Mouse (Mus musculus): Measurements from ENCODE around the gene Mybphl. TPM values are rescaled to one million over a fixed set of nuclear protein-coding genes. Genes with fewer than 3 reads are reported as not detected.

Gene Mybphl
- polyA plus RNA-seq, 1 experiment from 2014 or later: 0.11 TPM

DNA sequence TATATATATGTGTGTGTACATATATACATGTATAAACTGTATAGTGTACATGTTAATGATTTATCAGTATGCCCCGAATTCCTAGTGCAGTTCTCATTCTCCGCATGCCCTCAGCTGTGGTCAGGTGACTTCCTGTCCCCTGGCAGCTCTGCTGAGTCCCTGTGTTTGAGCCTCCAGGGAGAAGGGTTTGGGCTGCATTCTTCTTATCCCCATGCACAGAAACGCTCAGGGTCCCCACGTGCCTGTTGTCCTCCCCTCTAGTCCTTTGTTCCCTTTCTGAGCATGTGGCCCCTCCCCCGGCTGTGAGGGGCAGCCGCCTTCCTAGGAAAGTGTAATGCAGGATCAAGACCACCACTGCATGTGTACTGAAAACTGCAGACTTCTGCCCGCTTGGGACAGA lies 3.8 kb upstream of the Mybphl start:
- no peaks in the 10 kb centered on the region for H3K27me3 ChIP-seq (replicated peaks; ENCODE audit: control insufficient read depth, insufficient read depth, low read length)
- no peak overlapping the region for H3K4me3 ChIP-seq (ENCODE audit: low read length)
- 10% methylated on average over 7 of the region's 7 CpGs for WGBS
- H3K9me3 ChIP-seq (ENCODE audit: control insufficient read depth, low read length): no peaks in the 10 kb centered on the region
- H3K36me3 ChIP-seq (ENCODE audit: control insufficient read depth, insufficient read depth, low read length): peaks cover 15% of the 10 kb centered on the region
- ATAC-seq: peak; percentile 43; the same call in 1 of the 2 replicates
- H3K9ac ChIP-seq (ENCODE audit: low read depth, low read length): no peak overlapping the region
- no peak overlapping the region for H3K27ac ChIP-seq (ENCODE audit: low read depth, low read length)
- no peaks in the 10 kb centered on the region; the same call in 1 of the 2 replicates for H3K4me1 ChIP-seq (ENCODE audit: control insufficient read depth, insufficient read depth, low read depth, low read length)
- H3K4me2 ChIP-seq (ENCODE audit: low read length): no peak overlapping the region

DNA sequence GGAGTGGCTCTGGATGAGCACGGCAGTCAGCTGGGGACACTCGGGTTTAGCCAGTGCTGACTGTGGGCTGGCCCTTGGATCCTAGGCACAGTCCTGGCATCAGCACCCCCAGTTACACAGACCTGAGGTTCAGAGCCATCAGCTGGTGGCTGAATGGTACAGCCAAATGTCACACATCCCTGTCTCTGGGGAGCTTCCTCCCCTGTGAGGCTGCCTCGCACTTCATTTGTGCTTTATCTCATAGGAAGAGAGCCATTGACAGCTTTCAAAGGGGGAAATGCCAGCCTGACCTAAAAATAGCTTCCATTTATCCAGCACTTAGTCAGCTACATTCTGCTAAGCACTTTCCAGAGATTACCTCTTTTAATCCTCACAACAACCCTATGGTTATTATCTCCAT lies 1.1 kb upstream of the Mybphl start:
- ATAC-seq: no peak
- H3K9me3 ChIP-seq (ENCODE audit: control insufficient read depth, low read length): no peaks in the 10 kb centered on the region
- H3K36me3 ChIP-seq (ENCODE audit: control insufficient read depth, insufficient read depth, low read length): no peaks in the 10 kb centered on the region; the same call in 1 of the 2 replicates
- no peaks in the 10 kb centered on the region; the same call in 1 of the 2 replicates for H3K4me1 ChIP-seq (ENCODE audit: control insufficient read depth, insufficient read depth, low read depth, low read length)
- H3K27me3 ChIP-seq (replicated peaks; ENCODE audit: control insufficient read depth, insufficient read depth, low read length): no peaks in the 10 kb centered on the region
- H3K9ac ChIP-seq (ENCODE audit: low read depth, low read length): no peak overlapping the region
- WGBS: 54% methylated on average over 3 of the region's 3 CpGs
- H3K4me2 ChIP-seq (ENCODE audit: low read length): no peak overlapping the region
- H3K4me3 ChIP-seq (ENCODE audit: low read length): no peak overlapping the region
- no peak overlapping the region for H3K27ac ChIP-seq (ENCODE audit: low read depth, low read length)

DNA sequence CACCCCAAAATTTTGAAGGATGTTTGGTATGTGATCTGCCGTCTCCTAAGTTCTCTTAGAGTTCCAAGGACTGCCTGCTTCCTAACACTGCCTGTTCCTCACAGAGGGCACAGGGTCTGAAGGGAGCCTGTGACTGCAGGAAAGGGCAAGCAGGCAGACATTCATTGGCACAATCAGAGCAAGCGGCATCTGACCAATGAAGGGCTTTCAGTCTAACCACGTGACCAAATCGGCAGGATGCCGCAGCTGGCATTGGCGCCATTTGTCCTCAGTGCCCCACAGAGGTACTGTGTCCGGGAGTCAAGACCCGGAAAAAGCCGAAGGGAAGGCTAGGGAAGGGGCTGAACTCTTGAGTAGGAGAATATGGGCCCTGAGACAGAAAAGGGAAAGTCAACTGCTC lies 2.5 kb downstream of the Mybphl start:
- peak overlapping the region; percentile 42 for H3K4me2 ChIP-seq (ENCODE audit: low read length)
- H3K9me3 ChIP-seq (ENCODE audit: control insufficient read depth, low read length): no peaks in the 10 kb centered on the region
- H3K27me3 ChIP-seq (replicated peaks; ENCODE audit: control insufficient read depth, insufficient read depth, low read length): no peaks in the 10 kb centered on the region
- H3K4me3 ChIP-seq (ENCODE audit: low read length): peak overlapping the region; percentile 20; the same call in 1 of the 2 replicates
- H3K9ac ChIP-seq (ENCODE audit: low read depth, low read length): no peak overlapping the region
- ATAC-seq: peak; percentile 43
- H3K36me3 ChIP-seq (ENCODE audit: control insufficient read depth, insufficient read depth, low read length): no peaks in the 10 kb centered on the region
- H3K4me1 ChIP-seq (ENCODE audit: control insufficient read depth, insufficient read depth, low read depth, low read length): no peaks in the 10 kb centered on the region; the same call in 1 of the 2 replicates
- H3K27ac ChIP-seq (ENCODE audit: low read depth, low read length): no peak overlapping the region
- WGBS: 52% methylated on average over 9 of the region's 9 CpGs

DNA sequence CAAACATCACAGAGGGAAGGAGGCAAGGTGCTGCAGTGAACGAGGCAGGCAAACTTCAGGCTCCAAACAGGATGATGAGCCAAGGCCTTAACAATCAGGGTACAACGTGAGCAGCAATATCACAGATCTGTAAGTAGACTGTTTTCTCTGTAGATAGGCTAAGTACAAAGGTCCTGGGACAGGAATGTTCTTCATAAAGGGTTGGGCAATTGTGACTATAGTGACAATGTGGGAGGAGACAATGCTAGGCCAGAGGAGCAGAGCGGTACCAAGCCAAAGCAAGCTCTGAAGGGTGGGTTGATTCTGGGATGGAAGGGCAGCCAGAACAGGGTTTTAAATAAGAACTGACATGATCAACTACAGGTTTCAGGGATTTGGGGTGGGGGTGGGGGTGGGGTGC lies 3.1 kb downstream of the Mybphl start:
- H3K4me2 ChIP-seq (ENCODE audit: low read length): peak overlapping the region; percentile 42
- 85% methylated on average over 3 of the region's 3 CpGs for WGBS

DNA sequence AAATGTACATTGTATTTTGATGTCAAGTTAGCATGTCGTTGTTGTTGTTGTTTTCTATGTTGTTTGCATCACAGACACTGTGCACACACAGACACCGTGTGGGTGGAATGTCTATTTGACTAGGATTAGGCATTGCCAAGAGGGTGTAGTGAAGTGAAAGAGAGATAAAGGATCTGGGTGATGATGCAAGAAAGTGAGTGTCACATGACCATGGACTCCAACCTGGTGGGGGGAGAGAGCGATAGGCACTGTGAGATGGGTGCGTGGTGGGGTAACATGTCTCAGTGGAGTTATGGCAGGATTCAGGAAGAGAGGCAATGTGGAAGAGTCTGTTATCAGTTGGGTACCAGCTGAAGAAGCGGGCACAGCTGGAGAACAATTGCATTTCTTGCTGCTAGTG lies 4.0 kb downstream of the Mybphl start:
- H3K9me3 ChIP-seq (ENCODE audit: control insufficient read depth, low read length): no peaks in the 10 kb centered on the region
- H3K4me2 ChIP-seq (ENCODE audit: low read length): no peak overlapping the region
- no peaks in the 10 kb centered on the region; the same call in 1 of the 2 replicates for H3K4me1 ChIP-seq (ENCODE audit: control insufficient read depth, insufficient read depth, low read depth, low read length)
- H3K36me3 ChIP-seq (ENCODE audit: control insufficient read depth, insufficient read depth, low read length): no peaks in the 10 kb centered on the region
- H3K27me3 ChIP-seq (replicated peaks; ENCODE audit: control insufficient read depth, insufficient read depth, low read length): no peaks in the 10 kb centered on the region
- ATAC-seq: no peak
- no peak overlapping the region for H3K27ac ChIP-seq (ENCODE audit: low read depth, low read length)
- WGBS: 87% methylated on average over 5 of the region's 5 CpGs
- H3K4me3 ChIP-seq (ENCODE audit: low read length): no peak overlapping the region
- H3K9ac ChIP-seq (ENCODE audit: low read depth, low read length): no peak overlapping the region

More for the DNA sequence above, 3.1 kb downstream of the Mybphl start:
- Histone ChIP-seq H3K27me3 (replicated peaks; ENCODE audit: control insufficient read depth, insufficient read depth, low read length) (no peaks in the 10 kb centered on the region), H3K4me3 (ENCODE audit: low read length) (no peak overlapping the region), H3K9me3 (ENCODE audit: control insufficient read depth, low read length) (no peaks in the 10 kb centered on the region), H3K36me3 (ENCODE audit: control insufficient read depth, insufficient read depth, low read length) (no peaks in the 10 kb centered on the region), H3K9ac (ENCODE audit: low read depth, low read length) (no peak overlapping the region), H3K27ac (ENCODE audit: low read depth, low read length) (no peak overlapping the region), H3K4me1 (ENCODE audit: control insufficient read depth, insufficient read depth, low read depth, low read length) (no peaks in the 10 kb centered on the region; the same call in 1 of the 2 replicates)
- no peak for ATAC-seq

DNA sequence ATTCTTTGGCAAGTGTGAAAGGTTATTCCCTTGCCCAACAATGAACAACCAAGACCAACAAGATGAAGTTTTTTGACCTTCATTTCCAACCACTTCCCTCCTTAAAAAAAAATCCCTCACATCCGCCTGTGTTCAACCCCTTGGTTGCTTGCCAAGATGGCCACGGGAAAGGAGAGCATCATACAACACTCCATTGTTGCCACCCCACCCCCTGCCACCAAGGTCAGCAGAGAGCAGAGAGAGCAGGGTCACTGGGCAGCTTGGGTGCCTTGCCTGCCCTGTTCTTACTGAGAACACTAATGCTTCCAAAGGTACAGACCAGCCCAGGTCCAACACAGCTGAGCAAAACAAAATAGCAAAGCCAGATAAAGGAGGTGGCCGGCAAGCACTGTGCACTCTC lies 7.6 kb downstream of the Mybphl start:
- Histone ChIP-seq H3K4me2 (ENCODE audit: low read length) (no peak overlapping the region), H3K4me1 (ENCODE audit: control insufficient read depth, insufficient read depth, low read depth, low read length) (no peaks in the 10 kb centered on the region), H3K27me3 (replicated peaks; ENCODE audit: control insufficient read depth, insufficient read depth, low read length) (no peaks in the 10 kb centered on the region), H3K4me3 (ENCODE audit: low read length) (no peak overlapping the region), H3K9ac (ENCODE audit: low read depth, low read length) (no peak overlapping the region), H3K9me3 (ENCODE audit: control insufficient read depth, low read length) (no peaks in the 10 kb centered on the region), H3K36me3 (ENCODE audit: control insufficient read depth, insufficient read depth, low read length) (no peaks in the 10 kb centered on the region), H3K27ac (ENCODE audit: low read depth, low read length) (no peak overlapping the region)
- WGBS: 53% methylated on average over 3 of the region's 3 CpGs
- ATAC-seq: no peak

DNA sequence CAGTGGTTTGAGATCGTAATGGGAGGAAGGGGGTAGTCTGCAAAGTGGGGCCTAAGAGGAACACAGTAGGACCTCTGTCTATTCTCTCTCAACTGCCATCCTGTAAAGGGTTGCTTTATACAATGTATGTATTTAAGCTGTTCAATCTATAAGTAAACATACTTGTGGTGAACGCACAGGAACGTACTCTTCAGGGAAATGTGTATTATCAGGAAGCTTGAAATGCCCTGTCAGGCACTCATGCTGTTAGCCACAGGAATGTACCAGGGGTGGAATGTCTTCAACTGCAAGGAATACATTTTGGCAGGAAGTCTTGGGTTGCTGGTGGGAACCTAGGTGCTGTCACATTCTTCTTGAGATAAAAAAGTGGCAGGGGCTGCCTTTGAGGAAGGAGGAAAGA lies 8.0 kb downstream of the Mybphl start:
- H3K36me3 ChIP-seq (ENCODE audit: control insufficient read depth, insufficient read depth, low read length): no peaks in the 10 kb centered on the region
- no peaks in the 10 kb centered on the region for H3K9me3 ChIP-seq (ENCODE audit: control insufficient read depth, low read length)
- no peak for ATAC-seq
- H3K4me1 ChIP-seq (ENCODE audit: control insufficient read depth, insufficient read depth, low read depth, low read length): no peaks in the 10 kb centered on the region
- H3K4me3 ChIP-seq (ENCODE audit: low read length): no peak overlapping the region
- H3K9ac ChIP-seq (ENCODE audit: low read depth, low read length): no peak overlapping the region
- no peak overlapping the region for H3K4me2 ChIP-seq (ENCODE audit: low read length)
- H3K27ac ChIP-seq (ENCODE audit: low read depth, low read length): no peak overlapping the region
- WGBS: 84% methylated on average over 3 of the region's 3 CpGs
- H3K27me3 ChIP-seq (replicated peaks; ENCODE audit: control insufficient read depth, insufficient read depth, low read length): no peaks in the 10 kb centered on the region

DNA sequence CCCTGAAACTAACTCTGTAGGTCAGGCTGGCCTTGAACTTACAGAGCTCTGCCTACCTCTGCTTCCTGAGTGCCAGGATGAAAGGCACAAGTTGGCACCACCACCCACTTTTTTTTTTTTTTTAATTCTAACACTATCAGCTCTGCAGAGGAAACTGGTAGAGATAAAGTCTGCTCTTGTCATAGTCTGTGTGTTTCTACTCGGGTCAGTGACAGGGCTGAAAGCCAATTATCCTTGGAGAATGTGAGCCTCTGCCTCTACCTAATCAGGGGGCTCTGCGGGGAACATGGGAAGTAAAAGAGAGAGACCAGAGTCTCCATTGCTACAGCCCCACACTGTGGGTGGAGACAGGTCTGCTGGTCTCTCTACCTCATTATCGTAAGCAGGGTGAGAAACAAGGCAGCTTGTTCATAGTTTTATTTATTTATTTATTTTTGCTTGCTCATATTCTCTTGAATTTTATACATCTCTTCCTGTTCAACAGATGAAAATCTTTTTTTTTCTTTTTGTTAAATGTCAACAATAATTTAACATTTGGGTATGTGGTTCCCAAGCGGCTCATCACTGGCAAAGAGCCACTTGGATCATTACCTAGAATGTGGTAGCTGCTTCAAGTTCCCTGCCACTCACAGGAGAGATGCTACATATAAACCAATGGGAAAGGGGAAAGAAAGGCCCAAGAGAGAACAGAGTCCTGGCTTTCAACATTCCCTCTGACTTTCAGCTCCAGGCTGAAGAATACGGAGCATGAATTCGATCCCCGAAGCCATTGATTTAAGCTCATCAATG lies 14.4 kb downstream of the Mybphl start:
- no peaks in the 10 kb centered on the region for H3K27me3 ChIP-seq (replicated peaks; ENCODE audit: control insufficient read depth, insufficient read depth, low read length)
- no peak overlapping the region for H3K4me2 ChIP-seq (ENCODE audit: low read length)
- no peaks in the 10 kb centered on the region for H3K9me3 ChIP-seq (ENCODE audit: control insufficient read depth, low read length)
- no peaks in the 10 kb centered on the region for H3K36me3 ChIP-seq (ENCODE audit: control insufficient read depth, insufficient read depth, low read length)
- WGBS: 75% methylated on average over 7 of the region's 7 CpGs
- no peak overlapping the region for H3K4me3 ChIP-seq (ENCODE audit: low read length)
- no peak overlapping the region for H3K27ac ChIP-seq (ENCODE audit: low read depth, low read length)
- ATAC-seq: no peak
- peaks cover 6% of the 10 kb centered on the region; the same call in 1 of the 2 replicates for H3K4me1 ChIP-seq (ENCODE audit: control insufficient read depth, insufficient read depth, low read depth, low read length)
- no peak overlapping the region for H3K9ac ChIP-seq (ENCODE audit: low read depth, low read length)

DNA sequence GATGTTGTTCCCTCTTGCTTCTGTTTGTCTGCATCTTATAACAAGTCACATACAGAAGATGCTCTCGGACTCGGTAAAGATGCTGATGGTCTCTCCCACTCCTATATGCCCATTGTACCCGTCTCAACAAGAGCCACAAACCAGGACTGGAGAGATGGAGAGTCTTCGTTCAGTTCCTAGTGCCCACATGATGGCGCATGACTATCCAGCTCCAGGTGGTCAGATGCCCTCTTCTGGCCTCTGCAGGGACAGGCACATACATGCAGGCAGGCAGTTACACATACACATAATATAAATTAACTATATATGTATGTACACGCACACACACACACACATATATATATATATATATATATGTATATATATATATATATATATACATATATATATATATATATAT lies 16.0 kb downstream of the Mybphl start:
- no peak for ATAC-seq
- H3K4me3 ChIP-seq (ENCODE audit: low read length): no peak overlapping the region
- no peaks in the 10 kb centered on the region for H3K9me3 ChIP-seq (ENCODE audit: control insufficient read depth, low read length)
- H3K4me2 ChIP-seq (ENCODE audit: low read length): no peak overlapping the region
- H3K9ac ChIP-seq (ENCODE audit: low read depth, low read length): no peak overlapping the region
- no peak overlapping the region for H3K27ac ChIP-seq (ENCODE audit: low read depth, low read length)
- no peaks in the 10 kb centered on the region for H3K27me3 ChIP-seq (replicated peaks; ENCODE audit: control insufficient read depth, insufficient read depth, low read length)
- WGBS: 75% methylated on average over 6 of the region's 6 CpGs
- H3K36me3 ChIP-seq (ENCODE audit: control insufficient read depth, insufficient read depth, low read length): no peaks in the 10 kb centered on the region
- H3K4me1 ChIP-seq (ENCODE audit: control insufficient read depth, insufficient read depth, low read depth, low read length): peaks cover 8% of the 10 kb centered on the region; the same call in 1 of the 2 replicates
